Mouse (Mus musculus): ENCODE measurements around the gene Ccdc14. TPM values are rescaled to one million over a fixed set of nuclear protein-coding genes. Genes with fewer than 3 reads are reported as not detected.

Gene Ccdc14
- polyA plus RNA-seq, 2 experiments, result 6.4 to 9.1 TPM

- TF ChIP-seq POLR2A (IDR thresholded peaks at IDR 0.05; ENCODE audit: borderline replicate concordance, extremely low read depth, insufficient read depth, insufficient read length), result no peak
- H3K36me3 ChIP-seq (ENCODE audit: control insufficient read depth, insufficient read depth, low read length), result no peaks in the 10 kb centered on the region
- no peak for ATAC-seq (ENCODE audit: low FRiP score, low read depth)
- peaks cover 6% of the 10 kb centered on the region; the same call in 1 of the 2 replicates for H3K27me3 ChIP-seq (ENCODE audit: control insufficient read depth, insufficient read depth, low read length)
- no peak for DNase-seq (ENCODE audit: low spot score)
- H3K27ac ChIP-seq (replicated peaks; ENCODE audit: low read depth, low read length), result no peak overlapping the region
- no peaks in the 10 kb centered on the region for H3K9me3 ChIP-seq (ENCODE audit: control insufficient read depth, low read length)
- peaks cover 8% of the 10 kb centered on the region; the same call in 1 of the 2 replicates for H3K4me1 ChIP-seq (ENCODE audit: control insufficient read depth, insufficient read depth, low read length)
- WGBS, result 28% methylated on average over 5 of the region's 5 CpGs
- peak overlapping the region; percentile 29 for H3K4me3 ChIP-seq (replicated peaks; ENCODE audit: low read length)
- peak overlapping the region; percentile 48 for H3K4me2 ChIP-seq (replicated peaks; ENCODE audit: low read depth, low read length, severe bottlenecking)
- no peak overlapping the region for H3K9ac ChIP-seq (ENCODE audit: low read depth, low read length, severe bottlenecking)
Measured at GRCm38 (mm10) chr16:34657983-34658382, 32.4 kb upstream of the Ccdc14 start.

GRCm38 (mm10) chr16:34658388-34658787, 32.0 kb upstream of the Ccdc14 start:
- Histone ChIP-seq H3K4me3 (replicated peaks; ENCODE audit: low read length) (0 out of 2 replicates have a peak overlapping the region, but pooled peaks have one; percentile 29), H3K27me3 (ENCODE audit: control insufficient read depth, insufficient read depth, low read length) (peaks cover 6% of the 10 kb centered on the region; the same call in 1 of the 2 replicates), H3K27ac (replicated peaks; ENCODE audit: low read depth, low read length) (no peak overlapping the region), H3K9me3 (ENCODE audit: control insufficient read depth, low read length) (no peaks in the 10 kb centered on the region), H3K9ac (ENCODE audit: low read depth, low read length, severe bottlenecking) (no peak overlapping the region), H3K4me1 (ENCODE audit: control insufficient read depth, insufficient read depth, low read length) (peaks cover 8% of the 10 kb centered on the region; the same call in 1 of the 2 replicates), H3K36me3 (ENCODE audit: control insufficient read depth, insufficient read depth, low read length) (no peaks in the 10 kb centered on the region), H3K4me2 (replicated peaks; ENCODE audit: low read depth, low read length, severe bottlenecking) (peak overlapping the region; percentile 48)
- no peak for TF ChIP-seq POLR2A (IDR thresholded peaks at IDR 0.05; ENCODE audit: borderline replicate concordance, extremely low read depth, insufficient read depth, insufficient read length)
- 0 out of 2 replicates have a peak, but pooled peaks have one; percentile 26 for ATAC-seq (ENCODE audit: low FRiP score, low read depth)
- DNase-seq (ENCODE audit: low spot score), result no peak
- WGBS, result 35% methylated on average over 11 of the region's 11 CpGs

DNA sequence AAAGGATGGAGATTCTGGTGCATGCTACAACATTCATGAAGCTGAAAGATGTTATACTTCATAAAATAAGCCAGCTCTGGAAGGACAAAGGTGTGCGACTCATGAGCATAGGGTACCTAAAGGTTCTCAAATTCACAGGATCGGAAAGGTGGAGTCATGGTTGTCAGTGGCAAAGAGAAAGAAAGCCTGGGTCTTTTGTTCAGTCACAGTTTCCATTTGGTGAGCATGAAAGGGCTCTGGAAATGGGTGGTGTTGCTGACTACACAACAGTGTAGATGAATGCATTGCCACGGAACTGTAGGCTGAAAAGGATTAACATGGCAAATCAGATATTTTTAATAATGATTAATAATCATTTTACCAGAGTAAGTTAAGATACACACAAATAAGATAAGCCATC, 25.9 kb upstream of the Ccdc14 start:
- WGBS, result 87% methylated on average over 3 of the region's 3 CpGs
- Histone ChIP-seq H3K27ac (replicated peaks; ENCODE audit: low read depth, low read length) (no peak overlapping the region), H3K4me1 (ENCODE audit: control insufficient read depth, insufficient read depth, low read length) (no peaks in the 10 kb centered on the region; the same call in 1 of the 2 replicates), H3K36me3 (ENCODE audit: control insufficient read depth, insufficient read depth, low read length) (no peaks in the 10 kb centered on the region), H3K27me3 (ENCODE audit: control insufficient read depth, insufficient read depth, low read length) (peaks cover 46% of the 10 kb centered on the region), H3K4me3 (replicated peaks; ENCODE audit: low read length) (no peak overlapping the region), H3K9ac (ENCODE audit: low read depth, low read length, severe bottlenecking) (no peak overlapping the region), H3K9me3 (ENCODE audit: control insufficient read depth, low read length) (no peaks in the 10 kb centered on the region), H3K4me2 (replicated peaks; ENCODE audit: low read depth, low read length, severe bottlenecking) (no peak overlapping the region)
- ATAC-seq (ENCODE audit: low FRiP score, low read depth) (no peak), DNase-seq (ENCODE audit: low spot score) (no peak)
- TF ChIP-seq POLR2A (IDR thresholded peaks at IDR 0.05; ENCODE audit: borderline replicate concordance, extremely low read depth, insufficient read depth, insufficient read length), result no peak

DNA sequence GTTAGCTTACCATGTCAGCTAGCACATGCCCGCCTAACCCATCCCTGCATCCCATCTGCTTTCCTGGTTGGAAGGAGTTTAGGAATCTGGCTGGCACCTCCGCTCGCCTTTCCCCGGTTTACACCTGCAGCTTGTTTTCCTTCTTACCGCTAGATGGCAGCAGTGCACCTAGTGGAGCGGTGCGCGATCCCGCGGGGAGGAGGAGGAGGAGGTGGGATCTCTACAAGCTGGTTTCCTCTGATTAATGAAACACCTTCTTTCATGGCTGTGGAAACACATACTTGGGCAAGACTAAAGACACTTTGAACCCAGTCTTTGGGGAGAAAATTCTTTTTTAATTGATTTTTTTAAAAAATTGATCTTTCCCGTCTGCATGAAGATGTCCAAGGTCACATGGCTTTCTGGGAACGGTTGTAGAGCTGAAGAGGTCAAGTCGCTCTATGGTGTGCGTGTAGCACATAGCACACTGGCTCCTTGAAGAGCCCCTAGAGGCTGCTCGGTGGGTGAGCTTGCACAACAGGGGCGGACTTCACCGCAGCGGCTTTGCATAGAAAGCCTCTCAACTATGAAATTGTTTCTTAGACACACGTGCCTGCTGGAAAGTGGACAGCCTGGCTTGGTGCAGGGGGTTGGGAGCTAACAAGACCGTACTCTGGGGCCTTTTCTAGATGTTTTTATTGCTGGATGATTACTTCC, 23.2 kb upstream of the Ccdc14 start:
- Histone ChIP-seq H3K27ac (replicated peaks; ENCODE audit: low read depth, low read length) (no peak overlapping the region), H3K4me1 (ENCODE audit: control insufficient read depth, insufficient read depth, low read length) (no peaks in the 10 kb centered on the region; the same call in 1 of the 2 replicates), H3K9me3 (ENCODE audit: control insufficient read depth, low read length) (no peaks in the 10 kb centered on the region), H3K9ac (ENCODE audit: low read depth, low read length, severe bottlenecking) (no peak overlapping the region), H3K27me3 (ENCODE audit: control insufficient read depth, insufficient read depth, low read length) (peaks cover 55% of the 10 kb centered on the region), H3K4me2 (replicated peaks; ENCODE audit: low read depth, low read length, severe bottlenecking) (0 out of 2 replicates have a peak overlapping the region, but pooled peaks have one; percentile 14), H3K4me3 (replicated peaks; ENCODE audit: low read length) (0 out of 2 replicates have a peak overlapping the region, but pooled peaks have one; percentile 2), H3K36me3 (ENCODE audit: control insufficient read depth, insufficient read depth, low read length) (no peaks in the 10 kb centered on the region)
- DNase-seq (ENCODE audit: low spot score), result peak; percentile 64
- ATAC-seq (ENCODE audit: low FRiP score, low read depth), result peak; percentile 65
- 7% methylated on average over 20 of the region's 20 CpGs for WGBS
- no peak for TF ChIP-seq POLR2A (IDR thresholded peaks at IDR 0.05; ENCODE audit: borderline replicate concordance, extremely low read depth, insufficient read depth, insufficient read length)

GRCm38 (mm10) chr16:34668341-34668740, 22.1 kb upstream of the Ccdc14 start:
- 75% methylated on average over 9 of the region's 9 CpGs for WGBS
- ATAC-seq (ENCODE audit: low FRiP score, low read depth) (no peak), DNase-seq (ENCODE audit: low spot score) (no peak)
- peaks cover 49% of the 10 kb centered on the region for H3K27me3 ChIP-seq (ENCODE audit: control insufficient read depth, insufficient read depth, low read length)
- H3K4me1 ChIP-seq (ENCODE audit: control insufficient read depth, insufficient read depth, low read length), result no peaks in the 10 kb centered on the region; the same call in 1 of the 2 replicates
- H3K4me3 ChIP-seq (replicated peaks; ENCODE audit: low read length), result no peak overlapping the region
- no peaks in the 10 kb centered on the region for H3K36me3 ChIP-seq (ENCODE audit: control insufficient read depth, insufficient read depth, low read length)
- H3K27ac ChIP-seq (replicated peaks; ENCODE audit: low read depth, low read length), result no peak overlapping the region
- H3K9me3 ChIP-seq (ENCODE audit: control insufficient read depth, low read length), result no peaks in the 10 kb centered on the region
- TF ChIP-seq POLR2A (IDR thresholded peaks at IDR 0.05; ENCODE audit: borderline replicate concordance, extremely low read depth, insufficient read depth, insufficient read length), result no peak
- no peak overlapping the region for H3K9ac ChIP-seq (ENCODE audit: low read depth, low read length, severe bottlenecking)
- no peak overlapping the region for H3K4me2 ChIP-seq (replicated peaks; ENCODE audit: low read depth, low read length, severe bottlenecking)

Data from limb, embryonic 14.5 days (tissue).